Mouse (Mus musculus): ENCODE measurements around the gene Mgat3. TPM values are rescaled to one million over a fixed set of nuclear protein-coding genes. Genes with fewer than 3 reads are reported as not detected.

The Mgat3 gene
- polyA plus RNA-seq, 2 experiments, result 0.33 to 0.95 TPM

DNA sequence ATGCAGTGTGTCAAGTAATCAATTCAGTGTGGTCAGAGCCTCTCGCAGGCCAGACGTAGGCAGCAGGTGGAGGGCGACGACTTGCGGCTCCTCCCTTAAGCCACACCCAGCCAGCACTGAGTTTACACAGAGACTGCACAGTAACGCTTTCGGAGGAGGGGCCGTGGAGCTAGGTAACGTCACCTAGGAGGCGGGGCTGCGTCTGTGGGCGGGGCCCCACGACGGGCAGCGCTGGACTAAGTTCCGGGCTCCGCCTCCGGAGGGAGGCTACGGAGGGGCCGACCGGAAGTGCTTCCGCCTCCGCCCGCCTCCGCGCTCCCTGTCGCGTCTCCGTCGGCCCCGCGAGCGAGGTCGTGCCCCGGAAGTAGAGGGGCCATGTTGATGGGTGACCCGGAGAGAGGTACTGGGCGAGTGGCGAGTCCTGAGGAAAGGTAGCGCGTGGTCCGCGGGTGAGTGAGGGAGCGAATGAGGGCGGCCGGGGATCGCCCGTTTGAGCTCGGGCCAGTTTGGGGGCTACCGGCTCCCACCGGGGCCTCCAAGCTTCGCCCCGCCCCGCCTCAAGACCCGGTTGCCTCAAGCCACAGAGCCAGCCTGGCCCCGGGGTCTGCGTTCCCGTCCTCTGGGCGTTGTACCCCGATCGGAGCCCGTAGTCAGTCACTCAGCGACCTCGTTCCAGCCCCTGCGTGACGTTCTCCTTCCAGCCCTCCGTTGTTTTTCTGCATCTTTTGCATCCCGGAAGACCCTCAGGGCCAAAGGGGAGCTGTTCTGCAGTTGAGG, 60.4 kb downstream of the Mgat3 start, which contains the start of gene Mief1:
Gene Mief1 (plus strand): TSS at position 286 of the 777 bp plus-strand sequence.
- peak within 1 kb of the TSS; percentile 95 to 98 for H3K4me3 ChIP-seq (ENCODE audit: insufficient read depth in 1 of 2, low read depth in 2 of 2, low read length in 2 of 2)
- peak within 1 kb of the TSS; percentile 96 for H3K4me2 ChIP-seq (ENCODE audit: low read depth)
- H3K36me3 ChIP-seq (replicated peaks; ENCODE audit: control insufficient read depth, insufficient read depth, low read depth), result peaks cover 32% of the 10 kb centered on the region
- ATAC-seq (ENCODE audit: insufficient read depth) (peak; percentile 98), DNase-seq (ENCODE audit: low read depth in 3 of 3, low spot score in 3 of 3) (peak; percentile 97 to 99 (median 98))
- peaks cover 12 to 15% of the 10 kb centered on the region in 2 experiments for H3K4me1 ChIP-seq (replicated peaks; ENCODE audit: control insufficient read depth in 2 of 2, insufficient read depth in 2 of 2, low read length in 1 of 2)
- H3K27ac ChIP-seq, result peak within 1 kb of the TSS; percentile 76
- peak within 1 kb of the TSS; percentile 96 for H3K9ac ChIP-seq (replicated peaks)
- under 1% methylated on average over 61 of the region's 67 CpGs for WGBS (ENCODE audit: insufficient replicate concordance)
- H3K9me3 ChIP-seq (ENCODE audit: control insufficient read depth, low read length), result no peaks in the 10 kb centered on the region
- TF ChIP-seq EP300 (IDR thresholded peaks at IDR 0.05; ENCODE audit: low read depth), result 0 out of 2 replicates have a peak, but pooled peaks have one; percentile 24
- TF ChIP-seq CTCF (IDR thresholded peaks at IDR 0.05; ENCODE audit: low read depth), result peak; percentile 56
- no peaks in the 10 kb centered on the region for H3K27me3 ChIP-seq (ENCODE audit: control insufficient read depth, insufficient read depth, low read length)

GRCm38 (mm10) chr15:80235535-80235934, 62.0 kb downstream of the Mgat3 start, which contains the start of gene AC140267.1:
AC140267.1 (plus strand) TSS chr15:80235835.
- TF ChIP-seq EP300 (IDR thresholded peaks at IDR 0.05; ENCODE audit: low read depth) (no peak), CTCF (IDR thresholded peaks at IDR 0.05; ENCODE audit: low read depth) (no peak)
- ATAC-seq (ENCODE audit: insufficient read depth) (no peak), DNase-seq (ENCODE audit: low read depth in 3 of 3, low spot score in 3 of 3) (no peak)
- Histone ChIP-seq H3K27me3 (ENCODE audit: control insufficient read depth, insufficient read depth, low read length) (no peaks in the 10 kb centered on the region), H3K36me3 (replicated peaks; ENCODE audit: control insufficient read depth, insufficient read depth, low read depth) (peaks cover 41% of the 10 kb centered on the region), H3K9ac (replicated peaks) (peak within 1 kb of the TSS; percentile 96), H3K9me3 (ENCODE audit: control insufficient read depth, low read length) (no peaks in the 10 kb centered on the region), H3K27ac (peak within 1 kb of the TSS; percentile 69; the same call in 1 of the 2 replicates), H3K4me2 (ENCODE audit: low read depth) (peak within 1 kb of the TSS; percentile 96), H3K4me1 (replicated peaks; ENCODE audit: control insufficient read depth in 2 of 2, insufficient read depth in 2 of 2, low read length in 1 of 2) (peaks cover 12 to 15% of the 10 kb centered on the region in 2 experiments), H3K4me3 (ENCODE audit: insufficient read depth in 1 of 2, low read depth in 2 of 2, low read length in 2 of 2) (peak within 1 kb of the TSS; percentile 95 to 98)
- WGBS (ENCODE audit: insufficient replicate concordance), result 91% methylated on average over 9 of the region's 9 CpGs

DNA sequence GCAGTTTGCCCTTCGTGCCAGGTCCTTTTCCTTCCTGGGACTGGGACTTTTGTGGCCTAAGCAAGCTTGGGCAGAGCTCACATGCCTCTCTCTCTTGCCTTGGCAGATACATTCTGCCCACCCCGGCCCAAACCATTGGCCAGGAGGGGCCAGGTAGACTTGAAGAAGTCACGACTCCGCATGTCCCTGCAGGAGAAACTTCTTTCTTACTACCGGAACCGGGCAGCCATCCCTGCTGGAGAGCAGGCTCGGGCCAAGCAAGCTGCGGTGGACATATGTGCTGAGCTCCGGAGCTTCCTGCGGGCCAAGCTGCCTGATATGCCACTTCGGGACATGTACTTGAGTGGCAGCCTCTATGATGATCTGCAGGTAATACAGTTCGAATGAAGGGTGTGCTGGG, 74.6 kb downstream of the Mgat3 start:
- H3K27ac ChIP-seq, result no peak overlapping the region
- no peaks in the 10 kb centered on the region for H3K9me3 ChIP-seq (ENCODE audit: control insufficient read depth, low read length)
- no peak overlapping the region for H3K9ac ChIP-seq (replicated peaks)
- no peak overlapping the region for H3K4me3 ChIP-seq (ENCODE audit: insufficient read depth in 1 of 2, low read depth in 2 of 2, low read length in 2 of 2)
- peaks cover 27 to 28% of the 10 kb centered on the region in 2 experiments for H3K4me1 ChIP-seq (replicated peaks; ENCODE audit: control insufficient read depth in 2 of 2, insufficient read depth in 2 of 2, low read length in 1 of 2)
- no peak overlapping the region for H3K4me2 ChIP-seq (ENCODE audit: low read depth)
- DNase-seq (ENCODE audit: low read depth in 3 of 3, low spot score in 3 of 3), result no peak
- no peaks in the 10 kb centered on the region for H3K27me3 ChIP-seq (ENCODE audit: control insufficient read depth, insufficient read depth, low read length)
- peaks cover 68% of the 10 kb centered on the region for H3K36me3 ChIP-seq (replicated peaks; ENCODE audit: control insufficient read depth, insufficient read depth, low read depth)
- TF ChIP-seq EP300 (IDR thresholded peaks at IDR 0.05; ENCODE audit: low read depth) (no peak), CTCF (IDR thresholded peaks at IDR 0.05; ENCODE audit: low read depth) (no peak)
- ATAC-seq (ENCODE audit: insufficient read depth), result no peak
- 90% methylated on average over 12 of the region's 12 CpGs for WGBS (ENCODE audit: insufficient replicate concordance)

- no peak for ATAC-seq (ENCODE audit: insufficient read depth)
- H3K27ac ChIP-seq, result peak overlapping the region; percentile 37; the same call in 1 of the 2 replicates
- H3K36me3 ChIP-seq (replicated peaks; ENCODE audit: control insufficient read depth, insufficient read depth, low read depth), result peaks cover 66% of the 10 kb centered on the region
Measured at GRCm38 (mm10) chr15:80248596-80248995, 75.1 kb downstream of the Mgat3 start.

DNA sequence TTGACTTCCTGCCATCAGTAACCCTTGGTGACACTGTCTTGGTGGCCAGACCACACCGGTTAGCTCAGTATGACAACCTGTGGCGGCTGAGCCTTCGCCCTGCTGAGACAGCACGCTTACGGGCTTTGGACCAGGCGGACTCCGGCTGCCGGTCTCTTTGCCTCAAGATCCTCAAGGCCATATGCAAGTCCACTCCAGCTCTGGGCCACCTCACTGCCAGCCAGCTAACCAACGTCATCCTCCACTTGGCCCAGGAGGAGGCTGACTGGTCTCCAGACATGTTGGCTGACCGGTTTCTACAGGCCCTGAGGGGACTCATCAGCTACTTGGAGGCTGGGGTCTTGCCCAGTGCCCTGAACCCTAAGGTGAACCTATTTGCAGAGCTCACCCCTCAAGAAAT, 76.2 kb downstream of the Mgat3 start:
- DNase-seq (ENCODE audit: low read depth in 3 of 3, low spot score in 3 of 3) (no peak), ATAC-seq (ENCODE audit: insufficient read depth) (no peak)
- WGBS (ENCODE audit: insufficient replicate concordance), result 86% methylated on average over 10 of the region's 10 CpGs
- peak overlapping the region; percentile 69 for H3K4me2 ChIP-seq (ENCODE audit: low read depth)
- H3K4me3 ChIP-seq (ENCODE audit: insufficient read depth in 1 of 2, low read depth in 2 of 2, low read length in 2 of 2), result no peak overlapping the region
- H3K4me1 ChIP-seq (replicated peaks; ENCODE audit: control insufficient read depth in 2 of 2, insufficient read depth in 2 of 2, low read length in 1 of 2), result peaks cover 36 to 40% of the 10 kb centered on the region in 2 experiments
- H3K9ac ChIP-seq (replicated peaks), result no peak overlapping the region
- H3K9me3 ChIP-seq (ENCODE audit: control insufficient read depth, low read length), result no peaks in the 10 kb centered on the region
- no peaks in the 10 kb centered on the region for H3K27me3 ChIP-seq (ENCODE audit: control insufficient read depth, insufficient read depth, low read length)
- peaks cover 60% of the 10 kb centered on the region for H3K36me3 ChIP-seq (replicated peaks; ENCODE audit: control insufficient read depth, insufficient read depth, low read depth)
- TF ChIP-seq CTCF (IDR thresholded peaks at IDR 0.05; ENCODE audit: low read depth), result no peak
- no peak for TF ChIP-seq EP300 (IDR thresholded peaks at IDR 0.05; ENCODE audit: low read depth)
- H3K27ac ChIP-seq, result peak overlapping the region; percentile 96

More at GRCm38 (mm10) chr15:80248596-80248995, 75.1 kb downstream of the Mgat3 start:
- H3K9me3 ChIP-seq (ENCODE audit: control insufficient read depth, low read length), result no peaks in the 10 kb centered on the region
- H3K9ac ChIP-seq (replicated peaks), result no peak overlapping the region
- H3K4me3 ChIP-seq (ENCODE audit: insufficient read depth in 1 of 2, low read depth in 2 of 2, low read length in 2 of 2), result no peak overlapping the region
- H3K4me2 ChIP-seq (ENCODE audit: low read depth), result no peak overlapping the region
- DNase-seq (ENCODE audit: low read depth in 3 of 3, low spot score in 3 of 3), result no peak
- H3K27me3 ChIP-seq (ENCODE audit: control insufficient read depth, insufficient read depth, low read length), result no peaks in the 10 kb centered on the region
- H3K4me1 ChIP-seq (replicated peaks; ENCODE audit: control insufficient read depth in 2 of 2, insufficient read depth in 2 of 2, low read length in 1 of 2), result peaks cover 28 to 29% of the 10 kb centered on the region in 2 experiments
- TF ChIP-seq EP300 (IDR thresholded peaks at IDR 0.05; ENCODE audit: low read depth), result no peak
- TF ChIP-seq CTCF (IDR thresholded peaks at IDR 0.05; ENCODE audit: low read depth), result no peak
- 85% methylated on average over 1 of the region's 1 CpGs for WGBS (ENCODE audit: insufficient replicate concordance)
